Mouse (Mus musculus): Measurements from ENCODE around the gene Zfp446. TPM values are rescaled to one million over a fixed set of nuclear protein-coding genes. Genes with fewer than 3 reads are reported as not detected.
"Not testable (repeated sequence)": the region's sequence is repeated elsewhere in the genome, so short reads cannot be mapped to it uniquely, and the experiment has no call there.

Zfp446 gene
- polyA plus RNA-seq (2015; fragmentation: Nextera tagmentation; extraction: Ambion mirVana), result 6.7 and 6.8 TPM in 2 replicates

- H3K9ac ChIP-seq, result peak within 1 kb of the TSS; percentile 68
- peak; percentile 99 for ATAC-seq
- H3K4me3 ChIP-seq (replicated peaks), result peak within 1 kb of the TSS; percentile 72
- H3K9me3 ChIP-seq, result no peaks in the 10 kb centered on the region
- peaks cover 22% of the 10 kb centered on the region for H3K4me1 ChIP-seq (replicated peaks)
- H3K4me2 ChIP-seq (replicated peaks), result peak within 1 kb of the TSS; percentile 73
- H3K27me3 ChIP-seq (replicated peaks), result no peaks in the 10 kb centered on the region
- H3K27ac ChIP-seq, result peak within 1 kb of the TSS; percentile 96
- WGBS, result under 1% methylated on average over 49 of the region's 49 CpGs
- no peaks in the 10 kb centered on the region for H3K36me3 ChIP-seq
These were observed at the start of gene Zfp446 for GRCm38 (mm10) chr7:12977682-12978389. Gene Zfp446, plus strand, starts transcription at chr7:12977848.

GRCm38 (mm10) chr7:12933615-12934140 lies 44.0 kb upstream of the Zfp446 start:
- Histone ChIP-seq H3K36me3 (no peaks in the 10 kb centered on the region), H3K9me3 (no peaks in the 10 kb centered on the region), H3K27me3 (replicated peaks) (no peaks in the 10 kb centered on the region; the same call in none of the 2 replicates), H3K4me3 (replicated peaks) (no peak overlapping the region), H3K4me2 (replicated peaks) (no peak overlapping the region), H3K4me1 (replicated peaks) (no peaks in the 10 kb centered on the region), H3K27ac (no peak overlapping the region), H3K9ac (no peak overlapping the region)
- no peak for ATAC-seq
- 81% methylated on average over 4 of the region's 4 CpGs for WGBS

- H3K4me1 ChIP-seq (replicated peaks), result no peaks in the 10 kb centered on the region
- no peak overlapping the region for H3K4me2 ChIP-seq (replicated peaks)
- 75% methylated on average over 3 of the region's 3 CpGs for whole genome bisulfite sequencing
- no peak overlapping the region for H3K9ac ChIP-seq
- no peak overlapping the region for H3K27ac ChIP-seq
- ATAC-seq, result no peak
- no peaks in the 10 kb centered on the region; the same call in 1 of the 2 replicates for H3K27me3 ChIP-seq (replicated peaks)
- no peaks in the 10 kb centered on the region for H3K36me3 ChIP-seq
- H3K9me3 ChIP-seq, result no peaks in the 10 kb centered on the region
- no peak overlapping the region for H3K4me3 ChIP-seq (replicated peaks)
These were observed 42.8 kb upstream of the Zfp446 start for GRCm38 (mm10) chr7:12934808-12935207.

GRCm38 (mm10) chr7:12937254-12937803 lies 40.3 kb upstream of the Zfp446 start:
- not testable (repeated sequence) for H3K4me2 ChIP-seq (replicated peaks); H3K9ac ChIP-seq; H3K4me1 ChIP-seq (replicated peaks); H3K4me3 ChIP-seq (replicated peaks); H3K36me3 ChIP-seq; H3K9me3 ChIP-seq; H3K27ac ChIP-seq; H3K27me3 ChIP-seq (replicated peaks); ATAC-seq
- WGBS, result 84% methylated on average over 4 of the region's 4 CpGs

GRCm38 (mm10) chr7:12940599-12940998 lies 37.0 kb upstream of the Zfp446 start:
- WGBS, result 84% methylated on average over 4 of the region's 4 CpGs
- Histone ChIP-seq H3K4me2 (replicated peaks) (no peak overlapping the region), H3K36me3 (no peaks in the 10 kb centered on the region), H3K4me1 (replicated peaks) (no peaks in the 10 kb centered on the region), H3K9ac (no peak overlapping the region), H3K9me3 (no peaks in the 10 kb centered on the region), H3K4me3 (replicated peaks) (no peak overlapping the region), H3K27me3 (replicated peaks) (no peaks in the 10 kb centered on the region; the same call in 1 of the 2 replicates), H3K27ac (no peak overlapping the region)
- ATAC-seq, result no peak

- no peak for ATAC-seq
- H3K4me3 ChIP-seq (replicated peaks), result no peak overlapping the region
These were observed 34.2 kb upstream of the Zfp446 start for GRCm38 (mm10) chr7:12943488-12943887.

GRCm38 (mm10) chr7:12949032-12949871 lies 28.4 kb upstream of the Zfp446 start:
- peak overlapping the region; percentile 65 for H3K27ac ChIP-seq
- no peaks in the 10 kb centered on the region for H3K36me3 ChIP-seq
- peak overlapping the region; percentile 44 for H3K9ac ChIP-seq
- H3K4me3 ChIP-seq (replicated peaks), result peak overlapping the region; percentile 44
- peak; percentile 98 for ATAC-seq
- peak overlapping the region; percentile 81 for H3K4me2 ChIP-seq (replicated peaks)
- peaks cover 6% of the 10 kb centered on the region; the same call in 1 of the 2 replicates for H3K4me1 ChIP-seq (replicated peaks)
- WGBS, result 8% methylated on average over 35 of the region's 35 CpGs
- no peaks in the 10 kb centered on the region for H3K27me3 ChIP-seq (replicated peaks)
- H3K9me3 ChIP-seq, result no peaks in the 10 kb centered on the region

More at GRCm38 (mm10) chr7:12943488-12943887, 34.2 kb upstream of the Zfp446 start:
- Histone ChIP-seq H3K9ac (no peak overlapping the region), H3K9me3 (no peaks in the 10 kb centered on the region), H3K4me2 (replicated peaks) (no peak overlapping the region), H3K4me1 (replicated peaks) (no peaks in the 10 kb centered on the region), H3K27ac (no peak overlapping the region), H3K27me3 (replicated peaks) (no peaks in the 10 kb centered on the region; the same call in 1 of the 2 replicates), H3K36me3 (no peaks in the 10 kb centered on the region)

- no peaks in the 10 kb centered on the region for H3K27me3 ChIP-seq (replicated peaks)
- peak overlapping the region; percentile 59 for H3K27ac ChIP-seq
- no peaks in the 10 kb centered on the region for H3K36me3 ChIP-seq
- H3K9ac ChIP-seq, result peak overlapping the region; percentile 44
- H3K4me2 ChIP-seq (replicated peaks), result peak overlapping the region; percentile 81
- peaks cover 6% of the 10 kb centered on the region; the same call in 1 of the 2 replicates for H3K4me1 ChIP-seq (replicated peaks)
- H3K4me3 ChIP-seq (replicated peaks), result peak overlapping the region; percentile 44
- ATAC-seq, result peak; percentile 83
- no peaks in the 10 kb centered on the region for H3K9me3 ChIP-seq
- 2% methylated on average over 16 of the region's 16 CpGs for WGBS
These were observed 27.8 kb upstream of the Zfp446 start for GRCm38 (mm10) chr7:12949872-12950229.

GRCm38 (mm10) chr7:12954896-12955295 lies 22.8 kb upstream of the Zfp446 start:
- Histone ChIP-seq H3K4me1 (replicated peaks) (peaks cover 6% of the 10 kb centered on the region; the same call in 1 of the 2 replicates), H3K27ac (no peak overlapping the region), H3K9ac (no peak overlapping the region), H3K9me3 (no peaks in the 10 kb centered on the region), H3K27me3 (replicated peaks) (no peaks in the 10 kb centered on the region), H3K4me2 (replicated peaks) (no peak overlapping the region), H3K36me3 (no peaks in the 10 kb centered on the region), H3K4me3 (replicated peaks) (no peak overlapping the region)
- WGBS, result 49% methylated on average over 3 of the region's 3 CpGs
- ATAC-seq, result no peak

- no peak overlapping the region for H3K4me3 ChIP-seq (replicated peaks)
- H3K9ac ChIP-seq, result no peak overlapping the region
- no peaks in the 10 kb centered on the region for H3K4me1 ChIP-seq (replicated peaks)
- H3K27me3 ChIP-seq (replicated peaks), result no peaks in the 10 kb centered on the region
- H3K9me3 ChIP-seq, result no peaks in the 10 kb centered on the region
- no peak overlapping the region for H3K27ac ChIP-seq
- no peak overlapping the region for H3K4me2 ChIP-seq (replicated peaks)
- no peaks in the 10 kb centered on the region for H3K36me3 ChIP-seq
- 72% methylated on average over 5 of the region's 5 CpGs for WGBS
- ATAC-seq, result no peak
These were observed 20.1 kb upstream of the Zfp446 start for GRCm38 (mm10) chr7:12957511-12957910.

GRCm38 (mm10) chr7:12958948-12959347 lies 18.7 kb upstream of the Zfp446 start:
- Histone ChIP-seq H3K4me2 (replicated peaks) (no peak overlapping the region), H3K36me3 (no peaks in the 10 kb centered on the region), H3K27ac (0 out of 2 replicates have a peak overlapping the region, but pooled peaks have one; percentile 36), H3K9me3 (no peaks in the 10 kb centered on the region), H3K9ac (no peak overlapping the region), H3K27me3 (replicated peaks) (no peaks in the 10 kb centered on the region), H3K4me3 (replicated peaks) (no peak overlapping the region), H3K4me1 (replicated peaks) (no peaks in the 10 kb centered on the region)
- WGBS, result 61% methylated on average over 4 of the region's 4 CpGs
- peak; percentile 71 for ATAC-seq

- Histone ChIP-seq H3K9ac (no peak overlapping the region), H3K4me3 (replicated peaks) (no peak overlapping the region), H3K9me3 (no peaks in the 10 kb centered on the region), H3K4me1 (replicated peaks) (no peaks in the 10 kb centered on the region), H3K27me3 (replicated peaks) (no peaks in the 10 kb centered on the region), H3K36me3 (no peaks in the 10 kb centered on the region), H3K4me2 (replicated peaks) (no peak overlapping the region), H3K27ac (no peak overlapping the region)
- ATAC-seq, result no peak
- WGBS, result 39% methylated on average over 4 of the region's 4 CpGs
These were observed 17.9 kb upstream of the Zfp446 start for GRCm38 (mm10) chr7:12959718-12960117.

All from intestine, embryonic 15.5 days (tissue).